Mouse (Mus musculus) frontal cortex, postnatal 36 days (tissue): ENCODE measurements at regions not wholly inside any gene's neighbourhood (a gene's known extent, or its start where the extent isn't known, plus 50 kb on each side); places are given as distances from the start of the nearest gene placed in this dataset.

Source experiments
- DNase-seq, 2 experiments: peaks; one replicate each; pipeline ENCODE4 v3.0.0; 2022; ENCODE audit warnings: low spot score in 2 of 2

- DNase-seq, result no peak
These were observed 173.0 kb downstream of the Rab11fip4 start for GRCm38 (mm10) chr11:79764026-79764425.

GRCm38 (mm10) chr11:79762654-79763053, 171.6 kb downstream of the Rab11fip4 start:
- no peak for DNase-seq

- DNase-seq, result no peak
These were observed 171.0 kb downstream of the Rab11fip4 start for GRCm38 (mm10) chr11:79762027-79762426.

DNA sequence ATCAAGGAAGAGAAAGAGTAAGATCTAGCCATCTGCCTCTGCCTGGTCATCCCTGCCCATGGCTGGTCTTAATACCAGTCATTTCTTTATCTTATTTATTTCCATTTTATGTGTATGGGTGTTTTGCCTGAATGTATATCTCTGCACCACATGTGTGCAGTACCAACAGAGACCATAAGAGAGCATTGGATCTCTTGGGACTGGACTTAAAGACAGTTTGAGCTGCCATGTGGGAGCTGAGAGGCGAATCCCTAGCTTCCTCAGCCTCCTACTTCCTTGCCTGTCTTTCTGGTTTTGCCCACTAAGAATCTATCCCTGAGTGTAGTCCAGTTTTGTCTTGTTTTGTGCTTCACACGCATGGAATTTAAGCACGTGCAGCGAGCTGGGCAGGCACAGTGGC, 169.5 kb downstream of the Rab11fip4 start:
- DNase-seq, result no peak

GRCm38 (mm10) chr11:79758281-79758680, 167.3 kb downstream of the Rab11fip4 start:
- DNase-seq, result no peak

DNA sequence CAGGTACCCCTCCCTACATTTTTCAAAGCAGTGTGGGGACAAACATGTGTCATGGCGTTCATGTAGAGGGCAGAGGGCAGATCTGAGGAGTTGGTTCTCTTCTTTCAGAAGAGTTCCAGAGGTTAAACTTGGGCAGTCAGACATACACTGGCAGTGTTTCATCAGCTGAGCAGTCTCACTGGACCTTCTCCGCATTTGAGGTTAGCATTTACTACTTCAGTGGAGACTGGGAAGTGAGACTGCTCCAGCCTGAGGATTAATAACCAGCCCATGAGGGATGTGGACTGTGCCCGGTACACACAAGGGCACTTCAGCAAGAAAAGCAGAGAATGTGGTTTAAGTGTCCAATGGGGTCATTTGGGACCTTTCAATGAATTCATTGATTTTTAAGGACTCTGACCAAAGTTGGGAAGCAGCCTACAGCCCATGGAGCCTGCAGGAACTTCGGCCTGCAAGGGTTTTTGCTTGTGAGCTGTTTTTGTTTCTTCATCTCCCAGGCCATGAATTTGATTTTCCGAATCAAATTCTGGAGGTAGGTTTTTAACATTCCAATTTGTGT, 166.6 kb downstream of the Rab11fip4 start:
- no peak for DNase-seq

DNA sequence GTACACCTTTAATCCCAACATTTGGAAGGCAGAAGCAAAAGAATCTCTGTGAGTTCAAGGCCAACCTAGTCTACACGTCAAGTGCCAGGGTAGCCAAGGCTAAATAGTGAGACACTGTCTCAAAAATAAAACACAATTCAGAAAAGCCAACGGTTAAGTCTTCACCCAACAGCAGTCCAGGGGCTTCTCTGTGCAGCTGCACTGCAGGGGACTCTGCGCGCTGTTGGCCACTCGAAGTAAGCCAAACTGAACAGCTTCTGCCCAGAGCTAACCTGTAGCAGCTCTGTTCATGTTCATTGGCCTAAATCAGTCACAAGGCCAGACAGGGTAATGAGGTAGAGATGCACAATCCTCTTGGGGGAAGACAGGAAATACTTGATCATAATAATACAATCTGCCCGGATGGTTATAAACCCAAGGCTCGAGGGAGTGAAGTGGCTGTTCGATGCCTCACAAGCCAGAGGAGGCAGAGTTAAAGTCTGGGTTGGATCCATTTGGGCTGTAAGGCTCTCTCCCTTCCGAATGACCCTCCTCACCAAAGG, 165.4 kb downstream of the Rab11fip4 start:
- DNase-seq, result no peak

DNA sequence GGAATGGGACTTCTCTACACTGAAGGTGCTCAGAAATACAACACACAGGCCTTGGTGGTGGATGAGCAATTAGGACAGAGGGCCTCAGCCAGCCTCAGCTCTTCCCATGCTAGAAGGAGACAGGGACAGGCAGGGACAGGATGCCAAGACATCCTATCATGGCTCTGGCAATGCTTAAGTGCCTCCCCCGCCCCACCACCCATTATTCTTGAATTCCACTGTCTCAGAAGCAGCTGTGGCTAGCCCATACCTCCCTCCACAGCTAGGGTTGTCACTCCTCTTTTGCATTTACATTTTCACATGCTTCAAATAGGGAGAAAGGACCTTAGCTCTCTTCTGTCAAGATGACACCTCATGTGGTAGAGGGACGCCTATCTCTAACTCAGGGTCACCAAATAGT, 162.5 kb downstream of the Rab11fip4 start:
- DNase-seq, result no peak

- no peak for DNase-seq
These were observed 161.9 kb downstream of the Rab11fip4 start for GRCm38 (mm10) chr11:79752717-79753480.

GRCm38 (mm10) chr11:79751751-79752716, 161.0 kb downstream of the Rab11fip4 start:
- DNase-seq, result no peak

GRCm38 (mm10) chr11:79750943-79751342, 159.9 kb downstream of the Rab11fip4 start:
- no peak for DNase-seq

DNA sequence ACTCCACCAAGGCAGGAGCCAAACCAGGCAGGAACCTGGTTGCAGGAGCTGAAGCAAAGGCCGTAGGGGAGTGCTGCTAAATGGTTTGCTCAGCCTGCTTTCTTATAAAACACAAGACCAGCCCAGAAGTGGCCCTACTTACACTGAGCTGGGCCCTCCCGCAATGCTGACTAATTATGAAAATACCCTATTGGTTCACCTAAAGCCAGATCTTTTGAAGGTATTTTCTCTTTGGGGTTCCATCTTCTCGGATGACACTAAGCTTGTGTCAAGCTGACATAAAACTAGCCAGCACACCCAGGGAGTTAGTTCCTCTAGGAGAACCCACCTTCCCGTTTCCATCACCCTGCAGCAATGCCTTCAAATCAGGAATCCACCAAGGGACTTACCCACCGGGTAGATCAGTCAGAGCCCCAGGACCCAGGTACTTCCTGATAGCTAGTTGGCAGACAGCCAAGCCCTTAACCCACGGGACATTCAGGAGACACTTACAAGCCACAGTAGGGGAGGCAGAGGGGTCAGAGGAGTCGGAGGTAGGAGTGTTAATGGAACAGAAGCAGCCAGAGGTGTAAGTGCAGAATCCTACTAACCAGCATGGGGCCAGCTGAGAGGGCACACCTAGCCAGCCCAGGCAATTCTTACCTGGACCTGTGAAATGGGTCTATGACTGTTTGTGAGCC, 158.9 kb downstream of the Rab11fip4 start:
- no peak for DNase-seq

DNA sequence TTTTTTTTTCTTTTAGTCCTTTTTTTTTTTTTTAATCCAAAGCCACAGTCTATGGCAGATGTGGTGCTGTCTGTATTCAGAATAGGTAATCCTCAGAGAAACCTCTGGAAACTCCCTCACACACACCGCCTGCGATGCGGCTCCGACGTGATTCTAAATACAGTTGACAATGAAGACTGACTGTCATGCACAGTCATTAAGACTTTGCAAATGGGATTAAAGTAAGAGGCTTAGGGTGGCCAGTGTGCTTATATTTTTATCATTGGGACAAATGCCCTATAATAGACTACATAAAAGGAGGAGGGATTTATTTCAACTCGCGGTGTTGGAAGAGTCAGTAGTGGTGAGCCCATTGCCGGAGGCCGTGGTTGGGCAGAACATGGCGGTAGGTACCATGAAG, 158.1 kb downstream of the Rab11fip4 start:
- no peak for DNase-seq

DNA sequence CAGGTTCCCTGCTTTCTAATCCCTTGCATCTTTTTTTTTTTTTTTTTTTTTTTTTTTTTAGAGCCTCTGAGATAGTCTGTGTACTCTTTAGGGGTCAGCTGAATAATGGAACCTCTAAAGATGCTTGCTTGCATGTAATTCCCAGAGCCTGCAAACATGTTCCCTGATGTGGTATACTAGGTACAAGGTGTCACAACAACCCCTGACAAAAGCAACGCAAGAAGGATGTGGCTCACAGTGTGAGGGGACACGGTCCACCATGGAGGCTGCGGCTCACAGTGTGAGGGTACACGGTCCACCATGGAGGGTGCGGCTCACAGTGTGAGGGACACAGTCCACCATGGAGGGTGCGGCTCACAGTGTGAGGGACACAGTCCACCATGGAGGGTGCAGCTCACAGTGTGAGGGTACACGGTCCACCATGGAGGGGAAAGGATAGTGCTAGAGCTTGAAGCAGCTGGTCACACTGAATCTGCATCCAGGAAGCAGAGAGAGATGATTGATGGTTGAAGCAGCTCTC, 157.7 kb downstream of the Rab11fip4 start:
- DNase-seq, result no peak

- no peak for DNase-seq
These were observed 156.8 kb downstream of the Rab11fip4 start for GRCm38 (mm10) chr11:79747801-79748200.
